Mouse (Mus musculus): ENCODE results near the gene Cd33. TPM values are rescaled to one million over a fixed set of nuclear protein-coding genes. Genes with fewer than 3 reads are reported as not detected.

Gene Cd33
- polyA plus RNA-seq, 1 experiment from 2014 or later: 1.5 TPM

DNA sequence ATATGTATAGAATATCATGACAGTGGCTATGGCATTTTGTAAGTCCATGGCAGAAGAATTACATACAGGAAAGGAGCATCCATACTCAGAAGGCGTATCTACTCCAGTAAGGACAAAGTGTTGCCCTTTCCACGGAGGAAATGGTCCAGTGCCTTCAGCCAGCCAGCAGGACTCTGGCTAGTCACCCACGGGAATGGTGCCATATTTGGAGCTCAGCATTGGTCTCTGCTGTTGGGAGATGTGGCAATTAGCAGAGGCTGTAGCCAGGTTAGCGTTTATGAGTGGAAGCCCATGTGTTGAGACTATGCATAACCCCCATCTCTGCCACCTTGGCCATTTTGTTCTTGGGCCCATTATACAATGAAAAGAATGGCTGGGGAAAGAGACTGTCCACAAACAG lies 4.0 kb upstream of the Cd33 start:
- H3K4me3 ChIP-seq (ENCODE audit: low read depth, low read length): no peak overlapping the region
- no peak for ATAC-seq
- H3K4me2 ChIP-seq (replicated peaks; ENCODE audit: low read depth): no peak overlapping the region
- no peaks in the 10 kb centered on the region for H3K27me3 ChIP-seq (replicated peaks; ENCODE audit: control insufficient read depth, insufficient read depth, low read length)
- H3K4me1 ChIP-seq (replicated peaks; ENCODE audit: control insufficient read depth, insufficient read depth, low read length): no peaks in the 10 kb centered on the region
- no peak overlapping the region for H3K27ac ChIP-seq (ENCODE audit: low read depth, low read length)
- no peaks in the 10 kb centered on the region for H3K9me3 ChIP-seq (ENCODE audit: control insufficient read depth)
- 77% methylated on average over 4 of the region's 4 CpGs for WGBS
- TF ChIP-seq CTCF (IDR thresholded peaks at IDR 0.05; ENCODE audit: low read depth): no peak
- no peak overlapping the region for H3K9ac ChIP-seq (ENCODE audit: low read depth, low read length)
- no peaks in the 10 kb centered on the region for H3K36me3 ChIP-seq (ENCODE audit: control insufficient read depth, insufficient read depth)

- Histone ChIP-seq H3K4me3 (ENCODE audit: low read depth, low read length) (no peak overlapping the region), H3K27me3 (replicated peaks; ENCODE audit: control insufficient read depth, insufficient read depth, low read length) (no peaks in the 10 kb centered on the region), H3K27ac (ENCODE audit: low read depth, low read length) (no peak overlapping the region), H3K4me2 (replicated peaks; ENCODE audit: low read depth) (no peak overlapping the region), H3K36me3 (ENCODE audit: control insufficient read depth, insufficient read depth) (no peaks in the 10 kb centered on the region), H3K9me3 (ENCODE audit: control insufficient read depth) (no peaks in the 10 kb centered on the region), H3K9ac (ENCODE audit: low read depth, low read length) (no peak overlapping the region), H3K4me1 (replicated peaks; ENCODE audit: control insufficient read depth, insufficient read depth, low read length) (no peaks in the 10 kb centered on the region)
- TF ChIP-seq CTCF (IDR thresholded peaks at IDR 0.05; ENCODE audit: low read depth): no peak
- WGBS: 35% methylated on average over 5 of the region's 5 CpGs
- no peak for ATAC-seq
Observed at GRCm38 (mm10) chr7:43547666-43548065, 3.4 kb upstream of the Cd33 start.

DNA sequence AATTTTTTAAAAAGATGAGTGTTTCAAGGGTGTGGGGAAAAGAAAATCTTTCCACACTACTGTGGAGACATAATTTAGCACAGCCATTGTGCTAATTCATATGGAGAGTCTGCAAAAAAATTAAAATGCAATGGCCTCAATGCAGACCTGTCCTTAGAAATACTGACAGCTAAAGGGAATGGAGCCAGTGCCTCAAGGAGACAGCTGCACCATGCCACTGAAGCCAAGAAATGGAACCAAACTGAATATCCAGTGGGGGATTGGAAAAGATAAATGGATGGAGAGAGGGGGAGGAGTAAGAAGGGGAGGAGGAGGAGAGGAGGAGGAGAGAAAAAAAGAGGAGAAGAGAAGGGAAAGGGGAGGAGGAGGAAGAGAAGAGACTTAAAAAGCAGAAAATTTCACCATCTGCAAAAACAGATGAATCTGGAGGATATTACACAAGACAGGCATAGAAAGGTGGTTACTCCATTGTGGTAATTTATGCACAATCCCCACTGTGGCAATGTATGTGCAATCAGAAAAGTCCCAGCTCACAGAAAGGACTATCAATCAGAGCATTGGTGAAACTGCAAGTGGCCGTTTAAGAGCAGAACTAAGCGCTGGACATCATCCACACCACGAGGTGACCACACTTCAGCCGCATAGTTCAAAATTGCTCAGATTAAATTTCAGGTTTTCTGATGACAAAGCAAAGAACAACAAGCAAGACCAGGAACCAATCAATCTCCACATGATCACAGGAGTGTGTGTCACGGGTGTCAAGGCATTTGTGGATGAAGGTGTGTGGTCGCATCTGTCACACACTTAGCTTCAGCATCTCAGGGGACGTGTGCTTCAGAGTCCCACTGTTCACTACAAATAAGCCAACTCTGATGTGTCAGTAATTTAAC lies 1.7 kb upstream of the Cd33 start:
- Histone ChIP-seq H3K4me2 (replicated peaks; ENCODE audit: low read depth) (no peak overlapping the region), H3K27ac (ENCODE audit: low read depth, low read length) (no peak overlapping the region), H3K36me3 (ENCODE audit: control insufficient read depth, insufficient read depth) (no peaks in the 10 kb centered on the region), H3K4me1 (replicated peaks; ENCODE audit: control insufficient read depth, insufficient read depth, low read length) (no peaks in the 10 kb centered on the region), H3K9me3 (ENCODE audit: control insufficient read depth) (no peaks in the 10 kb centered on the region), H3K27me3 (replicated peaks; ENCODE audit: control insufficient read depth, insufficient read depth, low read length) (no peaks in the 10 kb centered on the region), H3K4me3 (ENCODE audit: low read depth, low read length) (no peak overlapping the region), H3K9ac (ENCODE audit: low read depth, low read length) (no peak overlapping the region)
- 68% methylated on average over 7 of the region's 7 CpGs for WGBS
- no peak for ATAC-seq
- TF ChIP-seq CTCF (IDR thresholded peaks at IDR 0.05; ENCODE audit: low read depth): no peak

- no peak overlapping the region for H3K9ac ChIP-seq (ENCODE audit: low read depth, low read length)
- TF ChIP-seq CTCF (IDR thresholded peaks at IDR 0.05; ENCODE audit: low read depth): no peak
- no peaks in the 10 kb centered on the region for H3K27me3 ChIP-seq (replicated peaks; ENCODE audit: control insufficient read depth, insufficient read depth, low read length)
- H3K4me1 ChIP-seq (replicated peaks; ENCODE audit: control insufficient read depth, insufficient read depth, low read length): no peaks in the 10 kb centered on the region
- H3K4me2 ChIP-seq (replicated peaks; ENCODE audit: low read depth): no peak overlapping the region
- 64% methylated on average over 4 of the region's 4 CpGs for WGBS
- no peaks in the 10 kb centered on the region for H3K9me3 ChIP-seq (ENCODE audit: control insufficient read depth)
- no peak overlapping the region for H3K27ac ChIP-seq (ENCODE audit: low read depth, low read length)
- H3K4me3 ChIP-seq (ENCODE audit: low read depth, low read length): no peak overlapping the region
- H3K36me3 ChIP-seq (ENCODE audit: control insufficient read depth, insufficient read depth): no peaks in the 10 kb centered on the region
- no peak for ATAC-seq
Observed at GRCm38 (mm10) chr7:43538524-43538923, 5.7 kb downstream of the Cd33 start.

GRCm38 (mm10) chr7:43532936-43533505 lies 11.2 kb downstream of the Cd33 start:
- ATAC-seq: no peak
- Histone ChIP-seq H3K27ac (ENCODE audit: low read depth, low read length) (no peak overlapping the region), H3K9me3 (ENCODE audit: control insufficient read depth) (no peaks in the 10 kb centered on the region), H3K9ac (ENCODE audit: low read depth, low read length) (no peak overlapping the region), H3K4me3 (ENCODE audit: low read depth, low read length) (no peak overlapping the region), H3K4me2 (replicated peaks; ENCODE audit: low read depth) (no peak overlapping the region), H3K36me3 (ENCODE audit: control insufficient read depth, insufficient read depth) (no peaks in the 10 kb centered on the region), H3K27me3 (replicated peaks; ENCODE audit: control insufficient read depth, insufficient read depth, low read length) (no peaks in the 10 kb centered on the region), H3K4me1 (replicated peaks; ENCODE audit: control insufficient read depth, insufficient read depth, low read length) (no peaks in the 10 kb centered on the region)
- 81% methylated on average over 9 of the region's 9 CpGs for WGBS
- TF ChIP-seq CTCF (IDR thresholded peaks at IDR 0.05; ENCODE audit: low read depth): no peak

GRCm38 (mm10) chr7:43530216-43530785 lies 13.9 kb downstream of the Cd33 start:
- Histone ChIP-seq H3K4me3 (ENCODE audit: low read depth, low read length) (no peak overlapping the region), H3K4me2 (replicated peaks; ENCODE audit: low read depth) (no peak overlapping the region), H3K4me1 (replicated peaks; ENCODE audit: control insufficient read depth, insufficient read depth, low read length) (no peaks in the 10 kb centered on the region), H3K9me3 (ENCODE audit: control insufficient read depth) (no peaks in the 10 kb centered on the region), H3K27ac (ENCODE audit: low read depth, low read length) (no peak overlapping the region), H3K9ac (ENCODE audit: low read depth, low read length) (no peak overlapping the region), H3K36me3 (ENCODE audit: control insufficient read depth, insufficient read depth) (no peaks in the 10 kb centered on the region), H3K27me3 (replicated peaks; ENCODE audit: control insufficient read depth, insufficient read depth, low read length) (no peaks in the 10 kb centered on the region)
- ATAC-seq: no peak
- WGBS: 67% methylated on average over 8 of the region's 8 CpGs
- no peak for TF ChIP-seq CTCF (IDR thresholded peaks at IDR 0.05; ENCODE audit: low read depth)

All from intestine, postnatal 0 days (tissue).